Mouse (Mus musculus): Measurements from ENCODE around the gene Uqcr10. TPM values are rescaled to one million over a fixed set of nuclear protein-coding genes. Genes with fewer than 3 reads are reported as not detected.
"Not testable (repeated sequence)": the region's sequence is repeated elsewhere in the genome, so short reads cannot be mapped to it uniquely, and the experiment has no call there.

Gene Uqcr10
- total RNA-seq, 2 experiments from 2014 or later = 436 to 483 TPM

- DNase-seq (ENCODE audit: low spot score in 2 of 2) = no peak
Observed at GRCm38 (mm10) chr11:4716530-4717236, 12.5 kb upstream of the Uqcr10 start.

GRCm38 (mm10) chr11:4715596-4715995 is 11.5 kb upstream of the Uqcr10 start:
- no peak for DNase-seq (ENCODE audit: low spot score in 2 of 2)

- no peak for DNase-seq (ENCODE audit: low spot score in 2 of 2)
Observed at GRCm38 (mm10) chr11:4714727-4715126, 10.6 kb upstream of the Uqcr10 start.

GRCm38 (mm10) chr11:4712822-4713221 is 8.7 kb upstream of the Uqcr10 start:
- no peak for DNase-seq (ENCODE audit: low spot score in 2 of 2)

- not testable (repeated sequence) for DNase-seq (ENCODE audit: low spot score in 2 of 2)
Observed at GRCm38 (mm10) chr11:4710188-4710587, 6.0 kb upstream of the Uqcr10 start.

GRCm38 (mm10) chr11:4705178-4705577 is 1.0 kb upstream of the Uqcr10 start:
- DNase-seq (ENCODE audit: low spot score in 2 of 2) = no peak

- no peak for DNase-seq (ENCODE audit: low spot score in 2 of 2)
Observed at GRCm38 (mm10) chr11:4703688-4704071, 462 bp downstream of the Uqcr10 start.

- DNase-seq (ENCODE audit: low spot score in 2 of 2) = no peak
Observed at GRCm38 (mm10) chr11:4700726-4701125, 3.4 kb downstream of the Uqcr10 start.

- peak; percentile 63 to 66 for DNase-seq (ENCODE audit: low spot score in 2 of 2)
Observed at GRCm38 (mm10) chr11:4697043-4697983, 6.8 kb downstream of the Uqcr10 start.

GRCm38 (mm10) chr11:4692162-4692561 is 12.0 kb downstream of the Uqcr10 start:
- no peak for DNase-seq (ENCODE audit: low spot score in 2 of 2)

- peak; percentile 64 to 72 for DNase-seq (ENCODE audit: low spot score in 2 of 2)
Observed at GRCm38 (mm10) chr11:4691213-4691612, 12.9 kb downstream of the Uqcr10 start.

GRCm38 (mm10) chr11:4690353-4690752 is 13.8 kb downstream of the Uqcr10 start:
- DNase-seq (ENCODE audit: low spot score in 2 of 2) = no peak

- no peak for DNase-seq (ENCODE audit: low spot score in 2 of 2)
Observed at GRCm38 (mm10) chr11:4688632-4689380, 15.3 kb downstream of the Uqcr10 start.

- no peak for DNase-seq (ENCODE audit: low spot score in 2 of 2)
Observed at GRCm38 (mm10) chr11:4687874-4688273, 16.3 kb downstream of the Uqcr10 start.

- DNase-seq (ENCODE audit: low spot score in 2 of 2) = no peak
Observed at GRCm38 (mm10) chr11:4687027-4687426, 17.1 kb downstream of the Uqcr10 start.

GRCm38 (mm10) chr11:4685510-4685909 is 18.6 kb downstream of the Uqcr10 start:
- DNase-seq (ENCODE audit: low spot score in 2 of 2) = no peak

GRCm38 (mm10) chr11:4685071-4685470 is 19.1 kb downstream of the Uqcr10 start:
- DNase-seq (ENCODE audit: low spot score in 2 of 2) = no peak

GRCm38 (mm10) chr11:4684186-4684585 is 20.0 kb downstream of the Uqcr10 start:
- no peak for DNase-seq (ENCODE audit: low spot score in 2 of 2)

GRCm38 (mm10) chr11:4683516-4683915 is 20.6 kb downstream of the Uqcr10 start:
- DNase-seq (ENCODE audit: low spot score in 2 of 2) = no peak

GRCm38 (mm10) chr11:4680126-4680525 is 24.0 kb downstream of the Uqcr10 start:
- DNase-seq (ENCODE audit: low spot score in 2 of 2) = no peak

GRCm38 (mm10) chr11:4679441-4679832 is 24.7 kb downstream of the Uqcr10 start:
- no peak for DNase-seq (ENCODE audit: low spot score in 2 of 2)

Data from layer of hippocampus, postnatal 10 days (tissue).